Mouse (Mus musculus) left cerebral cortex, adult 2 months (tissue): ENCODE measurements around the gene Psmb8. TPM values are rescaled to one million over a fixed set of nuclear protein-coding genes. Genes with fewer than 3 reads are reported as not detected.

ENCODE experiments used
- DNase-seq, 2 experiments: peaks; one replicate each; pipeline ENCODE4 v3.0.0; 2021 to 2022; ENCODE audit warnings: low spot score in 2 of 2, mixed read lengths in 1 of 2; ENCODE audit errors: extremely low spot score in 1 of 2
- H3K27ac ChIP-seq: fragments of 200-600 bp; 2 replicates; pipeline ENCODE4 v1.8.1; 2022
- H3K4me3 ChIP-seq: fragments of 200-600 bp; 2 replicates; pipeline ENCODE4 v1.8.1; 2022
- CTCF ChIP-seq: fragments of 200-600 bp; IDR thresholded peaks from 2 replicates; pipeline ENCODE4 v1.8.1; 2022; ENCODE audit warnings: antibody characterized with exemption, mild to moderate bottlenecking, moderate library complexity
- intact Hi-C: fragments of 180-260 bp; cut with DNase I; formaldehyde crosslinking; loops from one replicate; pipeline ENCODE4 v1.15.1; 2025
- long read RNA-seq, 2 experiments: library from polyadenylated mRNA; stranded (forward); transcript quantifications; one replicate each; pipeline ENCODE4 v2.0.0; 2021; ENCODE audit warnings: borderline mapping rate in 2 of 2
- total RNA-seq, 2 experiments: library from RNA; stranded (reverse); gene quantifications; 2 replicates each; pipeline ENCODE4 v1.2.3; 2021

Gene Psmb8
- 1 to 10 TPM; 2.0 to 3.2 TPM for total RNA-seq
- long read RNA-seq, experiment 1, partial matches to known transcripts = 0 of 2 reads
- long read RNA-seq, experiment 1, other reads (novel, unspliced or antisense) = 1 of 2 reads
- long read RNA-seq, experiment 2, partial matches to known transcripts = 0 of 2 reads
- long read RNA-seq, experiment 2, other reads (novel, unspliced or antisense) = 0 of 2 reads

GRCm38 (mm10) chr17:34196941-34197894 is at the start of gene Psmb8:
Gene Psmb8 (plus strand): TSS chr17:34197721.
- TF ChIP-seq CTCF = no peak
- Histone ChIP-seq H3K4me3 (peak within 1 kb of the TSS; percentile 52), H3K27ac (no peak within 1 kb of the TSS)
- peak; percentile 77 to 84 for DNase-seq
- intact Hi-C loops = no loop called here

DNA sequence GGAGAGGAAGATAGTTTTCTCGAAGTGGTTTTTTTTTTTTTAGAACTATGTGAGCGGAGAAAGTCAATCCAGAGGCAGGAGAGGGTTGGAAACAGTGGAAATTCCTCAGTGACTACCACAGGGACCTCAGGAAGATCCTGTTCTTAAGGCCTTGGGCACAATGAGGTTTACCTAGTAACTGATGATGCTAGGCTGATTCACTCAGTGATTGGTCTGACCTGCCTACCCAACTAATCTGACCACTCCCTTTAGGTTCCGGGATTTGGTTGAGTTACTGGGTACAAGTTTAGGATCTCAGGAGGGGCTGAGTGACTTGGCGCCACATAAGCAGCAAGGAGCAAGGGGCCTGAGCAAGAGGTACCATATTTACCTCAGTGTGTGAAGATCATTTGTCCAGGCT is 44.6 kb upstream of the Psmb8 start, which contains the start of gene H2-DMb1:
Gene H2-DMb1 (plus strand): TSS at position 150 of the 400 bp plus-strand sequence.
- peak in 1 of 2 experiments; percentile 54 for DNase-seq
- intact Hi-C loops = no loop called here
- no peak within 1 kb of the TSS for H3K4me3 ChIP-seq
- H3K27ac ChIP-seq = no peak within 1 kb of the TSS
- TF ChIP-seq CTCF = no peak

- Histone ChIP-seq H3K4me3 (no peak overlapping the region), H3K27ac (no peak overlapping the region)
- no peak for TF ChIP-seq CTCF
- intact Hi-C loops = no loop called here
- no peak for DNase-seq
Observed at GRCm38 (mm10) chr17:34155534-34155933, 42.0 kb upstream of the Psmb8 start.

- intact Hi-C loops = no loop called here
- Histone ChIP-seq H3K4me3 (no peak overlapping the region), H3K27ac (no peak overlapping the region)
- no peak for DNase-seq
- peak; percentile 20; the same call in 1 of the 2 replicates for TF ChIP-seq CTCF
Observed at GRCm38 (mm10) chr17:34164202-34164895, 33.2 kb upstream of the Psmb8 start.

DNA sequence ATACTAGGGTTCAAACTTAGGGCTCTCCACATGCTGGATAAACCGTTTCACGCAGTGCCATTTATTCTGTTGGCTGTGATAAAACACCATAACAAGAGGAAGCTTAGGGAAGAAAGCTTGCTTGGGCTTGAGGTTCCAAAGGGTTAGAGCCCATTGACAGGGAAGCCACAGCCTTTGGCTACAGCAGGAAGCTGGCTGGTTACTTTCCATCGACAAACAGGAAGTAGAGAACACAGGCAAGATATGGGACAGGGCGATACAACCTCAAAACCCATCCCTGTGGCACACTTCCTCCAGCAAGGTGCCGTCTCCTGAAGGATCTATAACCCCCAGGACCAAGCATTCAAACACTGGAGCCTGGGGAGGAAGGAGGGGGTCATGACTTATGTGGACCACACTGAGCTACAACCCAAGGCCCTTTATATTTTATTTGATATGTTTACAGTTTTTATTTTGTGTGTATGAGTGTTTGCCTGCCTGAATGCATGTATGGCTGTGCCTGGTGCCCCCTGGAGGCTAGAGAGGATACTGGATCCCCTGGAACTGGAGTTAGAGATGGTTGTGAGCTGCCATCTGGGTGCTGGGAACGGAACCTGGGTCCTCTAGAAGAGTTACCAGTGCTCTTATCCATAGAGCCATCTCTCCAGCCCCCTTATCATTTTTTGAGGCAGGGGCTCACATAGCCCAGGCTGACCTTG is 32.3 kb upstream of the Psmb8 start:
- peak; percentile 16; the same call in 1 of the 2 replicates for TF ChIP-seq CTCF
- H3K27ac ChIP-seq = no peak overlapping the region
- DNase-seq = no peak
- intact Hi-C loops = no loop called here
- H3K4me3 ChIP-seq = no peak overlapping the region

DNA sequence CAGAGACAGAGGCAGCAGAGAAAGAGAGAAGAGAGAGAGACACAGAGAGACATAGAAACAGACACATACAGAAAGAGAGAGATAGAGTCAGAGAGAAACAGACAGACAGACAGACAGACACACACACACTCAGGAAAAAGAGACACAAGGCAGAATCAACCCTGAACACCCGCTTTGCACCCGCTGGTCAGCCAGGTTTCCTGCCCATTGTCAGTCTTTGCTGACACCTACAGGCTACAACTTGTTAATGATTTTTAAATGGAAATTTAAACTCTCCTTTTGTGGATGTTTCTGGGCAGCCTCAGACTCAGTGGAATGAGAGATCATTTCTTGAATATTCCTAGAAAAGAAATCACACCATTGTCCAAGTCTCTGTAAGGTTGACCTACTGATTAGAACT is 28.2 kb upstream of the Psmb8 start:
- no peak for DNase-seq
- intact Hi-C loops = loop anchor here (1.0 to 2.0 kb wide), 2 partner anchors 34 to 68 kb away; no protein-coding TSS in a partner anchor
- TF ChIP-seq CTCF = peak; percentile 73
- H3K4me3 ChIP-seq = no peak overlapping the region
- no peak overlapping the region for H3K27ac ChIP-seq

DNA sequence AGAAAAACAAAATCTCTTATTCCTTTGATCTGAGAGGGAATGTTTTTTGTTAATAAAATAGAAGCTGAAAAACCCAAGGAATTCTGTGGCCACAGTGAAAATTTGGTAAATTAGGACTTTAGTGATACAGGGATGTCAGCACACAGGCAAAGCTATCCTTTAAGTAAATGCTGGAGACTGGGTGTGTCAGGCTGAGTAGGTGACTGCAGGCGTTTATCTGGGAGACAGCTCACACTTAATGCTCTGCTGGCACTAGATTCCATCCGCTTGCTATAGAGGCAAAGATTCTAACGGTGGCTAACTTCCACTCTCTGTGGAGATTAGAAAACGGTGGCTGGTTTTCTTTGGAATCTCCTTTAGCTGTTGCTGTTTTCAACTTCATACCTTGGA is 27.0 kb upstream of the Psmb8 start:
- no peak overlapping the region for H3K27ac ChIP-seq
- DNase-seq = no peak
- H3K4me3 ChIP-seq = no peak overlapping the region
- no peak for TF ChIP-seq CTCF
- intact Hi-C loops = loop anchor here (1.0 to 2.0 kb wide), 5 partner anchors 34 to 240 kb away; no protein-coding TSS in a partner anchor

DNA sequence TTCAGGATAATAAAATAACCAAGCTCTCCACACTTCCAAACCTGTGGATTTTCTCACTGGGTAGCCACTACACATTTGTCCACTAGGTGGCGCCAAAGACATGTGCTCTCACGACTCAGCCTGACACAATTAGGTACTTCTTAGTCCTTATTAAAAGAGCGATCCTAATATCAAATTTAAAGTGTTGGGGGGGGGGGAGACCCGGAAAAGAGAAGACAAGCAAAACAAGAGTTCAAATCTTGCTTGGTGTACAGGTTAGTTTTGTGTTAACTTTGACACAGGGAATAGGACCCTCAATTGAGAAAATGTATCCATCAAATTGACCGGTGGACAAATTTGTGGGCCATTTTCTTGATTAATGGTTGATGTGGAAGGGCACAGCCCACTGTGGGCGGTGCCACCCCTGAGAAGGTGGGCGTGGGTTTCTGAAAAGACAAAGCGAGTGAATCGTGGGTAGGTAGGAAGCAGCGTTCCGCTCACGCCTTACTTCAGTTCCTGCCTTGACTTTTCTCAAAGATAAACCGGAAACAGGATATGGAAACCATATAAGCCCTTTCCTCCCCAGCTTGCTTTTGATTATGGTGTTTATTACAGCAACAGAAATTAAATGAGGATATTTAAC is 26.5 kb upstream of the Psmb8 start:
- DNase-seq = peak; percentile 73 to 80
- Histone ChIP-seq H3K4me3 (no peak overlapping the region), H3K27ac (no peak overlapping the region)
- intact Hi-C loops = loop anchor here (1.0 to 2.0 kb wide), 5 partner anchors 33 to 240 kb away; no protein-coding TSS in a partner anchor
- peak; percentile 91 for TF ChIP-seq CTCF

GRCm38 (mm10) chr17:34172528-34172927 is 25.0 kb upstream of the Psmb8 start:
- TF ChIP-seq CTCF = peak; percentile 17
- Histone ChIP-seq H3K4me3 (no peak overlapping the region), H3K27ac (no peak overlapping the region)
- no peak for DNase-seq
- intact Hi-C loops = no loop called here

DNA sequence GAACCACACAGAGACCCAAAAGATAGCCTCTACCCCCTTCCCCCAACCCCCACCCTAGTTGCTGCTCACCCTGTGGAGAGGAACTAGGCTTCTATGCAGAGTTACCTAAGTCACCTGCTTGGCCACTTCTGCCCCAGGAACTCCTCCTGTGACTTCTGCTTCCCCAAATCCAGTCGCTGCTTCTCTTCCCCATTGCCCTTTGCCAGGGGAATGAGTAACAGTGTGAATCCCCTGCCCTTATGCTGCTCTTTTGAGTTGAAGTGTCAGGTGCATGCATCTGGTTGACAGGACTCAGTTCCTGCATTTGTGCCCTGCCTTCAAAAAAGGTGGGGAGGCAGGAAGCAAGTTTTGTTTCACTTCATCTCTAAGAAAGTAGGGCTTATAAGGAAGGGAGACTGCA is 23.4 kb upstream of the Psmb8 start:
- H3K27ac ChIP-seq = no peak overlapping the region
- no peak overlapping the region for H3K4me3 ChIP-seq
- no peak for DNase-seq
- intact Hi-C loops = no loop called here
- no peak for TF ChIP-seq CTCF

DNA sequence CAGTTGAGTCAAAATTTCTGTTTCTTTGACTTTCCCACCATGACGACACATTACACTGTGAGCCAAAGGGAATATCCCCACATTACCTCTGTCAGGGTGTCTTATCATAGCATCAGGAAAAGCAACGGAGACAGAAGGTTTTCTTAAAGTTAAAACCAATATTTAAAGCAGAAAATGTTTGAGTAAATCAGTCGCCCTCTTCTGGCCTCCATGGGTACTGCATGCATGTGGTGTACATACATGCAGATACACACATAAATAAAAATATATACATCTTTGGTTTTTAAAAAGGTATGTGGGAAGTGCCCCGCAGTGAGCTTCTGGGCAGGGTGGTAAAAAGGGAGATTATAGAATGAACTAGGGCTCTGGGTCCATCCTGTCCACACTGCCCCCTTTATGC is 20.3 kb upstream of the Psmb8 start:
- intact Hi-C loops = no loop called here
- no peak for DNase-seq
- no peak overlapping the region for H3K4me3 ChIP-seq
- H3K27ac ChIP-seq = no peak overlapping the region
- peak; percentile 29 for TF ChIP-seq CTCF
